Mouse (Mus musculus): ENCODE results near the gene Vegfa. TPM values are rescaled to one million over a fixed set of nuclear protein-coding genes. Genes with fewer than 3 reads are reported as not detected.

Vegfa gene
- total RNA-seq, 2 experiments from 2014 or later = 137 to 152 TPM

GRCm38 (mm10) chr17:46053291-46053842 lies 21.2 kb upstream of the Vegfa start:
- DNase-seq = peak in 1 of 2 experiments; percentile 34
- intact Hi-C loops (cut with DNase I) = loop anchor here (5.0 kb wide), 1 partner anchor 49 kb away; no protein-coding TSS in a partner anchor

- intact Hi-C loops (cut with DNase I) = loop anchor here (5.0 kb wide), 1 partner anchor 50 kb away; no protein-coding TSS in a partner anchor
- no peak for DNase-seq
These were observed 20.0 kb upstream of the Vegfa start for GRCm38 (mm10) chr17:46052146-46052545.

- intact Hi-C loops (cut with DNase I) = loop anchor here (5.0 kb wide), 1 partner anchor 51 kb away; no protein-coding TSS in a partner anchor
- no peak for DNase-seq
These were observed 19.2 kb upstream of the Vegfa start for GRCm38 (mm10) chr17:46051356-46051755.

- intact Hi-C loops (cut with DNase I) = no loop called here
- DNase-seq = no peak
These were observed 17.4 kb upstream of the Vegfa start for GRCm38 (mm10) chr17:46049567-46049966.

GRCm38 (mm10) chr17:46048184-46048583 lies 16.0 kb upstream of the Vegfa start:
- DNase-seq = no peak

GRCm38 (mm10) chr17:46045742-46046141 lies 13.6 kb upstream of the Vegfa start:
- intact Hi-C loops (cut with DNase I) = no loop called here
- DNase-seq = no peak

More at GRCm38 (mm10) chr17:46048184-46048583, 16.0 kb upstream of the Vegfa start:
- intact Hi-C loops (cut with DNase I) = no loop called here

- DNase-seq = no peak
- intact Hi-C loops (cut with DNase I) = loop anchor here (5.0 kb wide), 2 partner anchors 32 to 383 kb away; no protein-coding TSS in a partner anchor
These were observed 12.8 kb upstream of the Vegfa start for GRCm38 (mm10) chr17:46044953-46045352.

GRCm38 (mm10) chr17:46042158-46042557 lies 10.0 kb upstream of the Vegfa start:
- intact Hi-C loops (cut with DNase I) = loop anchor here (5.0 kb wide), 2 partner anchors 35 to 380 kb away; no protein-coding TSS in a partner anchor
- no peak for DNase-seq

- intact Hi-C loops (cut with DNase I) = loop anchor here (5.0 kb wide), 2 partner anchors 36 to 379 kb away; no protein-coding TSS in a partner anchor
- no peak for DNase-seq
These were observed 9.5 kb upstream of the Vegfa start for GRCm38 (mm10) chr17:46041679-46042078.

GRCm38 (mm10) chr17:46041223-46041622 lies 9.1 kb upstream of the Vegfa start:
- peak in 1 of 2 experiments; percentile 40 for DNase-seq
- intact Hi-C loops (cut with DNase I) = loop anchor here (5.0 kb wide), 2 partner anchors 36 to 379 kb away; no protein-coding TSS in a partner anchor

GRCm38 (mm10) chr17:46040561-46040960 lies 8.4 kb upstream of the Vegfa start:
- intact Hi-C loops (cut with DNase I) = loop anchor here (5.0 kb wide), 2 partner anchors 37 to 378 kb away; no protein-coding TSS in a partner anchor
- no peak for DNase-seq

GRCm38 (mm10) chr17:46038906-46039305 lies 6.7 kb upstream of the Vegfa start:
- DNase-seq = peak in 1 of 2 experiments; percentile 36
- intact Hi-C loops (cut with DNase I) = no loop called here

- intact Hi-C loops (cut with DNase I) = loop anchor here (2.0 kb wide), 1 partner anchor 224 kb away; no protein-coding TSS in a partner anchor
- no peak for DNase-seq
These were observed 4.2 kb upstream of the Vegfa start for GRCm38 (mm10) chr17:46036400-46036799.

GRCm38 (mm10) chr17:46034110-46034509 lies 1.9 kb upstream of the Vegfa start:
- no peak for DNase-seq
- intact Hi-C loops (cut with DNase I) = no loop called here

GRCm38 (mm10) chr17:46033607-46034006 lies 1.4 kb upstream of the Vegfa start:
- intact Hi-C loops (cut with DNase I) = loop anchor here (1.0 kb wide), 1 partner anchor 303 kb away; no protein-coding TSS in a partner anchor
- DNase-seq = no peak

GRCm38 (mm10) chr17:46033122-46033521 lies 953 bp upstream of the Vegfa start:
- intact Hi-C loops (cut with DNase I) = loop anchor here (1.0 kb wide), 1 partner anchor 303 kb away; no protein-coding TSS in a partner anchor
- no peak for DNase-seq

GRCm38 (mm10) chr17:46031621-46032211 lies 453 bp downstream of the Vegfa start:
- intact Hi-C loops (cut with DNase I) = loop anchor here (1.0 kb wide), 2 partner anchors 183 to 296 kb away; no protein-coding TSS in a partner anchor
- DNase-seq = peak; percentile 62 to 64

- intact Hi-C loops (cut with DNase I) = no loop called here
- peak; percentile 67 to 70 for DNase-seq
These were observed 1.2 kb downstream of the Vegfa start for GRCm38 (mm10) chr17:46030731-46031620.

GRCm38 (mm10) chr17:46030323-46030730 lies 1.8 kb downstream of the Vegfa start:
- intact Hi-C loops (cut with DNase I) = no loop called here
- peak; percentile 48 to 57 for DNase-seq

- no peak for DNase-seq
- intact Hi-C loops (cut with DNase I) = loop anchor here (2.0 kb wide), 1 partner anchor 217 kb away; no protein-coding TSS in a partner anchor
These were observed 2.5 kb downstream of the Vegfa start for GRCm38 (mm10) chr17:46029554-46030207.
